Mouse (Mus musculus): Measurements from ENCODE around the gene Tulp1. TPM values are rescaled to one million over a fixed set of nuclear protein-coding genes. Genes with fewer than 3 reads are reported as not detected.

The Tulp1 gene
- polyA plus RNA-seq (2017; shearing (Covaris generic)): 0.87 TPM

GRCm38 (mm10) chr17:28365122-28365521 is at the start of gene Tulp1:
TSS of gene Tulp1 (minus strand) at chr17:28365222.

GRCm38 (mm10) chr17:28350466-28351352 is 14.3 kb downstream of the Tulp1 start, which contains the start of gene Tead3:
TSS of gene Tead3 (minus strand) at chr17:28350817.

GRCm38 (mm10) chr17:28328366-28328928 is 36.6 kb downstream of the Tulp1 start, which contains the start of gene Rpl10a:
TSS of gene Rpl10a (plus strand) at chr17:28328471.

GRCm38 (mm10) chr17:28313212-28313879 is 51.7 kb downstream of the Tulp1 start, which contains the start of gene Fance:
TSS of gene Fance (plus strand) at chr17:28313519.

Other genes with a start within 250 kb of the Tulp1 start
- gene Scube3, start 223.1 kb downstream of the Tulp1 start, polyA plus RNA-seq (2017; shearing (Covaris generic)): 0.21 TPM
- 18.0 TPM for gene Zfp523, start 188.1 kb downstream of the Tulp1 start, polyA plus RNA-seq (2017; shearing (Covaris generic))
- 192 TPM for gene Def6, start 157.4 kb downstream of the Tulp1 start, polyA plus RNA-seq (2017; shearing (Covaris generic))
- 3.7 TPM for gene Ppard, start 132.5 kb downstream of the Tulp1 start, polyA plus RNA-seq (2017; shearing (Covaris generic))
- gene Fance, start 51.7 kb downstream of the Tulp1 start, polyA plus RNA-seq (2017; shearing (Covaris generic)): 15.5 TPM
- gene Rpl10a, start 36.8 kb downstream of the Tulp1 start, polyA plus RNA-seq (2017; shearing (Covaris generic)): 257 TPM
- not detected for gene Tead3, start 14.4 kb downstream of the Tulp1 start, polyA plus RNA-seq (2017; shearing (Covaris generic))
- gene Fkbp5, start 152.3 kb upstream of the Tulp1 start, polyA plus RNA-seq (2017; shearing (Covaris generic)): 67.9 TPM
- not detected for gene Armc12, start 165.6 kb upstream of the Tulp1 start, polyA plus RNA-seq (2017; shearing (Covaris generic))
- not detected for gene Clpsl2, start 184.2 kb upstream of the Tulp1 start, polyA plus RNA-seq (2017; shearing (Covaris generic))
- gene Clps, start 195.5 kb upstream of the Tulp1 start, polyA plus RNA-seq (2017; shearing (Covaris generic)): not detected
- gene Lhfpl5, start 210.4 kb upstream of the Tulp1 start, polyA plus RNA-seq (2017; shearing (Covaris generic)): not detected

All from effector memory CD4-positive, alpha-beta T cell, adult 7 months (primary cell).